Mouse (Mus musculus) stomach, postnatal 0 days (tissue): Measurements from ENCODE around the gene Ngfr.

ENCODE experiments used
- CTCF ChIP-seq: IDR thresholded peaks from 2 replicates; pipeline ENCODE4 v1.5.1; 2016; ENCODE audit warnings: antibody characterized with exemption, low read depth, mild to moderate bottlenecking, moderate library complexity
- EP300 ChIP-seq: optimal IDR thresholded peaks from 2 replicates; pipeline ENCODE3; 2016; ENCODE audit warnings: antibody characterized with exemption

GRCm38 (mm10) chr11:95598214-95599062 lies 10.9 kb upstream of the Ngfr start:
- no peak for TF ChIP-seq CTCF
- no peak for TF ChIP-seq EP300
